Mouse (Mus musculus): ENCODE results near the gene Irs3.
A peak's percentile ranks its signal among the peaks of the same experiment; 100 is the strongest.

Gene Irs3

GRCm38 (mm10) chr5:137645652-137646091, at the start of gene Irs3:
Gene Irs3 (minus strand): TSS chr5:137645714.
- DNase-seq (ENCODE audit: low read depth in 2 of 2, low spot score in 2 of 2), result no peak

GRCm38 (mm10) chr5:137694796-137695195, 49.3 kb upstream of the Irs3 start:
- no peak for DNase-seq (ENCODE audit: low read depth in 2 of 2, low spot score in 2 of 2)

- no peak for DNase-seq (ENCODE audit: low read depth in 2 of 2, low spot score in 2 of 2)
These were observed 46.4 kb upstream of the Irs3 start for GRCm38 (mm10) chr5:137691881-137692280.

GRCm38 (mm10) chr5:137690531-137690930, 45.0 kb upstream of the Irs3 start:
- no peak for DNase-seq (ENCODE audit: low read depth in 2 of 2, low spot score in 2 of 2)

- no peak for DNase-seq (ENCODE audit: low read depth in 2 of 2, low spot score in 2 of 2)
These were observed 44.5 kb upstream of the Irs3 start for GRCm38 (mm10) chr5:137689974-137690373.

GRCm38 (mm10) chr5:137686127-137686790, 40.7 kb upstream of the Irs3 start:
- DNase-seq (ENCODE audit: low read depth in 2 of 2, low spot score in 2 of 2), result peak; percentile 14 to 20

GRCm38 (mm10) chr5:137685653-137686052, 40.1 kb upstream of the Irs3 start:
- no peak for DNase-seq (ENCODE audit: low read depth in 2 of 2, low spot score in 2 of 2)

- DNase-seq (ENCODE audit: low read depth in 2 of 2, low spot score in 2 of 2), result peak; percentile 96 to 97
These were observed 39.0 kb upstream of the Irs3 start, which contains the start of gene Agfg2 for GRCm38 (mm10) chr5:137684294-137685123. Gene Agfg2 (minus strand): TSS chr5:137684726.

GRCm38 (mm10) chr5:137683388-137684293, 38.1 kb upstream of the Irs3 start:
- no peak for DNase-seq (ENCODE audit: low read depth in 2 of 2, low spot score in 2 of 2)

GRCm38 (mm10) chr5:137682526-137682925, 37.0 kb upstream of the Irs3 start:
- DNase-seq (ENCODE audit: low read depth in 2 of 2, low spot score in 2 of 2), result no peak

- DNase-seq (ENCODE audit: low read depth in 2 of 2, low spot score in 2 of 2), result no peak
These were observed 34.2 kb upstream of the Irs3 start for GRCm38 (mm10) chr5:137679726-137680125.

GRCm38 (mm10) chr5:137678736-137679135, 33.2 kb upstream of the Irs3 start:
- DNase-seq (ENCODE audit: low read depth in 2 of 2, low spot score in 2 of 2), result no peak

GRCm38 (mm10) chr5:137677859-137678258, 32.3 kb upstream of the Irs3 start:
- DNase-seq (ENCODE audit: low read depth in 2 of 2, low spot score in 2 of 2), result no peak

- DNase-seq (ENCODE audit: low read depth in 2 of 2, low spot score in 2 of 2), result no peak
These were observed 29.3 kb upstream of the Irs3 start for GRCm38 (mm10) chr5:137674786-137675185.

- no peak for DNase-seq (ENCODE audit: low read depth in 2 of 2, low spot score in 2 of 2)
These were observed 27.5 kb upstream of the Irs3 start for GRCm38 (mm10) chr5:137673015-137673414.

- no peak for DNase-seq (ENCODE audit: low read depth in 2 of 2, low spot score in 2 of 2)
These were observed 26.8 kb upstream of the Irs3 start for GRCm38 (mm10) chr5:137672361-137672760.

GRCm38 (mm10) chr5:137671443-137672240, 26.1 kb upstream of the Irs3 start:
- no peak for DNase-seq (ENCODE audit: low read depth in 2 of 2, low spot score in 2 of 2)

- DNase-seq (ENCODE audit: low read depth in 2 of 2, low spot score in 2 of 2), result no peak
These were observed 24.7 kb upstream of the Irs3 start for GRCm38 (mm10) chr5:137670240-137670639.

- DNase-seq (ENCODE audit: low read depth in 2 of 2, low spot score in 2 of 2), result no peak
These were observed 23.5 kb upstream of the Irs3 start for GRCm38 (mm10) chr5:137668971-137669370.

GRCm38 (mm10) chr5:137663057-137663456, 17.5 kb upstream of the Irs3 start:
- no peak for DNase-seq (ENCODE audit: low read depth in 2 of 2, low spot score in 2 of 2)
